Comparison of ENCODE assay signal across 10 mouse cellular contexts in genomic region chr15:85569167-85569797, GRCm38 (mm10). TPM values are rescaled to one million over a fixed set of nuclear protein-coding genes. Genes with fewer than 3 reads are reported as not detected.
DNase-seq lines count a peak whose midpoint lies in the region; ATAC-seq and TF ChIP-seq lines count a peak whose summit lies in the region.
"Had no signal": no experiment of that assay in that cellular context is flagged by ENCODE, and none has a peak within 500 bp of the region (broad histone marks: within the 10 kb centered on the region; RNA-seq: fewer than 3 reads in every experiment).

No protein-coding gene starts in this region.

- H3K36me3 ChIP-seq in lung, embryonic 14.5 days (ENCODE audit: insufficient read depth) = no peaks in the 10 kb centered on the region
- H3K36me3 ChIP-seq in forebrain, embryonic 12.5 days (replicated peaks) = peaks cover 11% of the 10 kb centered on the region; the same call in 1 of the 2 replicates
- H3K36me3 ChIP-seq in thymus, adult 2 months (ENCODE audit: control insufficient read depth, insufficient read depth, low read length) = no peaks in the 10 kb centered on the region
- H3K36me3 ChIP-seq: heart, embryonic 13.5 days had no signal

- TF ChIP-seq CTCF in lung, embryonic 14.5 days (IDR thresholded peaks at IDR 0.05; ENCODE audit: low read depth) = no peak
- no peak for TF ChIP-seq CTCF in thymus, adult 2 months (IDR thresholded peaks at IDR 0.05; ENCODE audit: borderline replicate concordance, control insufficient read depth, extremely low read depth, insufficient read depth, low read length, poor library complexity)

- H3K9ac ChIP-seq in lung, embryonic 14.5 days = 0 out of 2 replicates have a peak overlapping the region, but pooled peaks have one; percentile 2
- no peak overlapping the region for H3K9ac ChIP-seq in forebrain, embryonic 12.5 days
- H3K9ac ChIP-seq: heart, embryonic 13.5 days had no signal

- TF ChIP-seq POLR2A in thymus, adult 2 months (IDR thresholded peaks at IDR 0.05; ENCODE audit: control insufficient read depth, extremely low read depth, insufficient read depth, low read length, poor library complexity) = no peak

- H3K4me1 ChIP-seq in lung, embryonic 14.5 days (ENCODE audit: insufficient read depth) = peaks cover 6% of the 10 kb centered on the region; the same call in 1 of the 2 replicates
- peaks cover 84% of the 10 kb centered on the region for H3K4me1 ChIP-seq in forebrain, embryonic 12.5 days
- H3K4me1 ChIP-seq in thymus, adult 2 months (replicated peaks; ENCODE audit: control insufficient read depth, insufficient read depth, low read length) = no peaks in the 10 kb centered on the region

- DNase-seq in cerebellum, postnatal 10 days = peak; percentile 75 to 80
- no peak for DNase-seq in cerebellum, adult 18-20 months
- DNase-seq in lung, embryonic 14.5 days = peak; percentile 32
- DNase-seq in lung, postnatal 10 days = no peak
- peak; percentile 35 to 51 for DNase-seq in kidney, postnatal 4 days
- DNase-seq in thymus, adult 2 months = no peak
- no peak for DNase-seq in spleen, postnatal 10 days (ENCODE audit: low spot score in 2 of 2)
- DNase-seq: cerebellum, adult 8-10 months had no signal

- H3K4me2 ChIP-seq in lung, embryonic 14.5 days = no peak overlapping the region
- H3K4me2 ChIP-seq in forebrain, embryonic 12.5 days = 0 out of 2 replicates have a peak overlapping the region, but pooled peaks have one; percentile 1
- H3K4me2 ChIP-seq: heart, embryonic 13.5 days had no signal

- WGBS in lung, embryonic 14.5 days = 44% methylated on average over 2 of the region's 2 CpGs
- 63% methylated on average over 2 of the region's 2 CpGs for WGBS in forebrain, embryonic 12.5 days
- WGBS in thymus, adult 2 months = 80% methylated on average over 2 of the region's 2 CpGs

- no peak for ATAC-seq in lung, embryonic 14.5 days (ENCODE audit: insufficient read depth)
- ATAC-seq in forebrain, embryonic 12.5 days (ENCODE audit: low FRiP score) = no peak

- H3K9me3 ChIP-seq in lung, embryonic 14.5 days (ENCODE audit: low read depth, low read length) = no peaks in the 10 kb centered on the region
- no peaks in the 10 kb centered on the region for H3K9me3 ChIP-seq in forebrain, embryonic 12.5 days
- H3K9me3 ChIP-seq: heart, embryonic 13.5 days had no signal

- peaks cover 3% of the 10 kb centered on the region; the same call in 1 of the 2 replicates for H3K27me3 ChIP-seq in lung, embryonic 14.5 days (ENCODE audit: insufficient read depth, low read length)
- H3K27me3 ChIP-seq in forebrain, embryonic 12.5 days = peaks cover 7% of the 10 kb centered on the region
- no peaks in the 10 kb centered on the region for H3K27me3 ChIP-seq in thymus, adult 2 months (ENCODE audit: control insufficient read depth, insufficient read depth, low read length)

- H3K4me3 ChIP-seq in lung, embryonic 14.5 days (ENCODE audit: low read depth, low read length) = no peak overlapping the region
- H3K4me3 ChIP-seq in forebrain, embryonic 12.5 days (replicated peaks) = no peak overlapping the region
- H3K4me3 ChIP-seq in thymus, adult 2 months (ENCODE audit: control insufficient read depth, insufficient read depth, low read length) = no peak overlapping the region
- H3K4me3 ChIP-seq: heart, embryonic 13.5 days had no signal

- no peak overlapping the region for H3K27ac ChIP-seq in lung, embryonic 14.5 days (ENCODE audit: low read depth)
- peak overlapping the region; percentile 63 for H3K27ac ChIP-seq in forebrain, embryonic 12.5 days
- no peak overlapping the region for H3K27ac ChIP-seq in thymus, adult 2 months (ENCODE audit: control insufficient read depth, insufficient read depth, low read length)
- H3K27ac ChIP-seq: heart, embryonic 13.5 days had no signal

RNA-seq across cellular contexts. Expression of gene Wnt7b, which starts 13.0 kb away (rescaled TPM):
- polyA plus RNA-seq in lung, embryonic 14.5 days (2014; fragmentation: Nextera tagmentation; extraction: Ambion mirVana) = 65.7 and 77.0 TPM in 2 replicates
- 111 and 130 TPM in 2 replicates for polyA plus RNA-seq in forebrain, embryonic 12.5 days (2016; fragmentation: Nextera tagmentation; extraction: Ambion mirVana)
- 3.4 and 3.8 TPM in 2 replicates for polyA plus RNA-seq in thymus, adult 2 months (2012; rRNA removed)

Comparison
In these comparisons a context has a peak if more than half of its experiments do, and no peak if none do; other contexts are left out.
1. DNase-seq: peak in cerebellum, postnatal 10 days (2 of 2), lung, embryonic 14.5 days (single experiment) and kidney, postnatal 4 days (2 of 2); none in cerebellum, adult 18-20 months (0 of 2), lung, postnatal 10 days (single experiment), thymus, adult 2 months (single experiment) and spleen, postnatal 10 days (0 of 2).
2. RNA of gene Wnt7b, which starts 13.0 kb away (polyA plus RNA-seq): 111 to 130 TPM in forebrain, embryonic 12.5 days and 65.7 to 77.0 TPM in lung, embryonic 14.5 days; 3.4 to 3.8 TPM in thymus, adult 2 months; every median in the first group is over 10 times any median in the second.